Mouse (Mus musculus) kidney, adult 2 months (tissue): Measurements from ENCODE around the gene Hspa2.

ENCODE experiments used
- CTCF ChIP-seq: fragments of 200-500 bp; conservative IDR thresholded peaks from 2 replicates; pipeline ENCODE4 v1.5.1; 2011; ENCODE audit warnings: low read depth, mild to moderate bottlenecking, control low read depth, low read length, moderate library complexity, mixed read lengths; ENCODE audit not compliant: insufficient read depth, insufficient read length
- POLR2A ChIP-seq: fragments of 200-500 bp; IDR thresholded peaks from one replicate; pipeline ENCODE4 v1.6.1; 2011; ENCODE audit warnings: low read depth, low read length, control low read depth

DNA sequence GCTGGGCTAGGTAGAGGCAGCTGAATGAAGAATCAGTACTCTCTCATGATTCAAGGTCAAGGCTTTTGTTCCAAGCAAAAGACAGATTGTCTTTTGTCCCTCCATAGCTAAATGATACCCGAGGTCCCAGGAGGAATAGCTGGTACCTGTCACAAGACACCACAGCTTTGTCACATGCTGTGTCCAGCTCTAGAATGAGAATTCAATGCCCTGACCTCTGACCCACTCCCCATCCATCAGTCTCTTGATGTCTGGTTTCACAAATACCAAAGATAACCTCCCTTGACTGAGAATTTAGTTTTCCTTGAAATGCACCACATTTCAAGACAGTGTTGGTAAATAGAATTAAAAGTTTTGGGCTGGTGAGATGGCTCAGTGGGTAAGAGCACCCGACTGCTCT is 48.2 kb downstream of the Hspa2 start:
- TF ChIP-seq CTCF (no peak), POLR2A (no peak)
